Mouse (Mus musculus) spleen, postnatal 10 days (tissue): ENCODE results near the gene Calhm5.

Source experiments
- DNase-seq, 2 experiments: peaks; one replicate each; pipeline ENCODE4 v3.0.0; 2021 to 2022; ENCODE audit warnings: low spot score in 2 of 2

The Calhm5 gene

DNA sequence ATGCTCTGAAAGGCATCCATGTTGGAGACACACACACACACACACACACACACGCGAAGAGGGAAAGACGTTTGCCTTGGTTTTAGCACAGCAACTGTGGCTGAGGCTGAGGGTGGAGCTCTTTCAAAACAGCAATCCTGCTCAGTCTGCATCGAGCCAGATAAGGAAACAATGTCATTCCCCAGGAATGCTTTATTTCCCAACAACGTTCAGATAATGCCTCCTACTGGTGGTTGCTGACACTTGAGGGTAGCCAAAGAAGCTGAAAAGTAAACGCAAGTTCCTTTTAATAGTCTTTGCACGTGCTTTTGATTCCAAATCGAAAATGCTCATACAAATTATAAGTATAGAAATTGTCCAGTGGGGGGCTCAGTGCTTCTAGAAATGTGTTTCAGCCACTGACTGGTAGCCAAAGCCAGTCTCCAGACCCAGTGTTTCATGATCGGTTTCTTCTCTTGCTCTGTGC is at the start of gene Calhm5:
TSS of gene Calhm5 (minus strand) at position 102 of the 466 bp plus-strand sequence.
- DNase-seq = no peak

DNA sequence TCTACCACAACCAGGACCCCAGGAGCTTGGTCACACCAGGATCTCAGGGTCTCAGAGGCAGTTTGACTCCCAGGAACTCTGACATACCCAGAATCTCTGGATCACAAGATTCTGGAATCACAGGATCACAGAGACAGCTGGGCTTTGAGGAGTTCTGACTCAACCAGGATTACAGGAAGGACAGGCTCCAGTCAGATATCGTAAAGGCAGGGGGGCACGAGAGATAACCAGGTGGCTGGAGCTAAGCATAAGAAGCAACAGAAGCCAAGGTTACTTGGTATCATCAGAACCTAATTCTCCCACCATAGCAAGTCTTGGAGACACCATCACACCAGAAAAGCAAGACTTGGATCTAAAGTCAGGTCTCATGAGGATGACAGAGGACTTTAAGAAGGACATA is 45.4 kb upstream of the Calhm5 start:
- no peak for DNase-seq

DNA sequence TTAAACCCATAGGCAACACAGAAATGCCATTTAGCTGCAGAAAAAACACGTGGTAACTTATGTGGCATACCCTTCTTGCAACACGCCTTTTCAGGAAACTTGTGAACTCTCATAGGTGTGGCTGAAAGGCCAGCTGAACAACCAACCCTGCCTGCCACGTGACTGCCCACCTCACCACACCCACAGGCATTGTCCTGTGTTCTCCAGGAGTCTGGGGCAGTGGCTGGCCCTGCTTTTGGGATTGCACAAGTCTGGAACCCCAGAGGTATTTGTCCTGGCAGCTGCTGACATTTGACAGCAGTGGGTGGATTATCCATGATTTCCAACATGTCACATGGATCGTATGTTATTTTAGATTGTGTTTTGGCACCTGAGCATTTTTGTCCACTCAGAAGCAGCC is 43.4 kb upstream of the Calhm5 start:
- no peak for DNase-seq

GRCm38 (mm10) chr10:34138027-34138426 is 41.7 kb upstream of the Calhm5 start:
- no peak for DNase-seq

GRCm38 (mm10) chr10:34136432-34136831 is 40.1 kb upstream of the Calhm5 start:
- DNase-seq = no peak

DNA sequence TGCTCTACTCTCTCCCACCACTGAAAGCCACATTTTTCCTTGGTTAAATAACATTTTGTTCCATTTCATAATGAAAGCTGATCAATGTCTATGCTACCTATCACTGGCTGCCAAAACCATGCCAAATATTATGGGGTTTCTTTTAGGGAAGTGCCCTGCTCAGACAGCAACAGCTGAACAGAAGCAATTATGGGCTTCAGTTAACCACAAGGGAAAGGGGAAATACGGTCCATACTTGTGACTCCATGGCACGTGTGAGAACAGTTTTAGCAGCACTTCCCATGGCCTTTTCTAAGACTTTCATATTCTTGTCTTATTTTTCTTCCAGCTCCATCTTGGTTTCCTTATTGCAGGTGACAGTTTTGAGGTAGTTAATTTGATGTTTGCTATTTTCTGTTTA is 35.0 kb upstream of the Calhm5 start:
- DNase-seq = no peak

DNA sequence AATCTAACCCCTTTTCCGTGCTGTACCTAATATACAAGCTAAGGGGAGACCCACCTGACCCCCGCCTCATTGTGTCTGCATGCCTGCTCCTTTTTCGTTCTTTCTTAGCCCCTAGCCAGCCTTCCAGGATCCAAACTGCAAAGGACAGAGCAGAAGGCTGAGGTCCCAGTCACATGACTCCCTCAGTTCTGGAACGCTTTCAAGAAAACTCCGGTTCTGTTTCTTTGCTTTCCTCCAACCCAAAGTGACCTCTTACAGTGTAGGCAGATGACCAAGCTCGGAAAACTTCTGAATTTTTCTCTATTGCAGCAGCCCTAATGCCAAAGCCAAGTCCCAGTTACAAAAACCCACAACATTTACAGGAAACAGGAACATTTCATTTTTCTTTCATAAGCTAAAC is 32.1 kb upstream of the Calhm5 start:
- DNase-seq = no peak

- peak; percentile 29 to 56 for DNase-seq
Measured at GRCm38 (mm10) chr10:34127392-34128378, 31.4 kb upstream of the Calhm5 start, which contains the start of gene Calhm6. TSS of gene Calhm6 (minus strand) at chr10:34127984.

GRCm38 (mm10) chr10:34118421-34118820 is 22.1 kb upstream of the Calhm5 start:
- DNase-seq = no peak

GRCm38 (mm10) chr10:34117770-34118169 is 21.5 kb upstream of the Calhm5 start:
- DNase-seq = no peak

GRCm38 (mm10) chr10:34117131-34117530 is 20.8 kb upstream of the Calhm5 start:
- no peak for DNase-seq

DNA sequence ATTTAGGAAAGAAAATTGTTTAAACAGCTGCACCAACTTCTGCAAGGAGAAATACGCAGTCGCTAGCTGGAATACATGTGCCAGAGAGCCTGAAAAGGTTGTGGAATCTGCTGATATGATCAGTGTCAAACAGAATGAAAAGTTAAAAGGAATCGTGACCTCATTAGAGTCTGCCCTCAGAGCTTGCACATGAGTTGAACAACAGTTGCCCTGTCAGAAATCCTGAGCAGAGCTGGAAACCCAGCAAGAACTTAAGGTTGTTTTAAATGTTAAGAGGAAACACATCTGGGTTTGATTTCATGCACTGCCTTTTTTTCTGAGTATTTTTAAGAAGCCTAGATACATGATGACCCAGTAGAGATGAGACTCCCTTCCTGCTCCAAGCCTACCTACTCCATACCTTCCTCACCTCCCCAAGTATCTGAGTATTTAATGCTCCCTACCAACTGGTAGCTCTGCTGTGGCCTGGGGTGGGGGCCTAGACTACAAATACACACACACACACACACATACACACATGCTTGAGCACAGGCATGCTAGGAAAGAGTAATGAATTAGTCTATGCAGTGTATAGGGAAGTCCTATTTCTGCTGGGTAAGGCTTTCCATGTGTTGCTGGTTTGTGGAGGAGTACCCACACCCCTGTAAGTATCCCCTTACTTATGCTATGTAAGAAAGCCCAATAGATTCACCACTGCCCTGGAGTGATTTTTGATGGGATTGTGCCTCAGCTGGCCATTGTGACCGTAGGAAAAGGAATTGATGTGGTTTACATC is 15.8 kb upstream of the Calhm5 start:
- DNase-seq = no peak

- DNase-seq = no peak
Measured at GRCm38 (mm10) chr10:34110863-34111465, 14.6 kb upstream of the Calhm5 start.

DNA sequence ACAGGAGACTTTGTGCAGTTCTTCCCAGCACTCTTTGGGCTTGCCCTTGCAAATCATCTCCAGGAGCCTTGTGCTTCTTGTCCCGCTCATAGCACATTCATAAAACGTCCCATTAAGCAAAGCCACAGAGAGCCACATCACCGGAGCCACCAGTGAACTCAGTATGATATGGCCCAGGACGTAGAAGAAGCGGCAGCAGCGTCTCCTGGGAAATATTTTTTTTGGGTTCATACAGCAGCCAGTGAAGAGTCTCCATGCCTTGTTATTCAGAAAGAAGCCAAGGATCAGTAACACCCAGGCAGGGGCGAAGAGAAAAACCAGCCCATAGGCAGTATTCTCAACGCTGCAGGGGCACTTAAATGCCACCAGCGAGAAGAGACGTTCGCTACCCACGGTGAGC is 355 bp downstream of the Calhm5 start:
- DNase-seq = no peak

- no peak for DNase-seq
Measured at GRCm38 (mm10) chr10:34095147-34095546, 1.2 kb downstream of the Calhm5 start.

DNA sequence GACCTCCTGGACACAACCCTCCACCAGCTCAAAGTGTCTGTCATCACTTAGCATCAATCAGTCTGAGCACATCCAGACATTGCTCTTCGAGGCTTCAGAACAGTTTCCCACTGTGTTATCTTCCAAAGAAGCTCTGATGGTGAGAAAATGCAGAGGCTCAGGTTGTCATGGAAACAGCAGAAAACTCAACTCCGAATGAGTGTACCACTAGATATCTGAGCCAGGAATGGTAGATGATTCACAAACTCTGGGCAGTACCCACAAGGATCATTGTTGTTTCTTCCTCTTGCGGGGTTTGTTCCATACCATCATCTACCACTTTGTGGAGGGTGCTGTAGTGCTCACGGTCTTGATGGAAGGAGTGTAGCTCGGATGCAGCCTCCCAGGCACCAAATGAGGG is 4.4 kb downstream of the Calhm5 start:
- DNase-seq = no peak

DNA sequence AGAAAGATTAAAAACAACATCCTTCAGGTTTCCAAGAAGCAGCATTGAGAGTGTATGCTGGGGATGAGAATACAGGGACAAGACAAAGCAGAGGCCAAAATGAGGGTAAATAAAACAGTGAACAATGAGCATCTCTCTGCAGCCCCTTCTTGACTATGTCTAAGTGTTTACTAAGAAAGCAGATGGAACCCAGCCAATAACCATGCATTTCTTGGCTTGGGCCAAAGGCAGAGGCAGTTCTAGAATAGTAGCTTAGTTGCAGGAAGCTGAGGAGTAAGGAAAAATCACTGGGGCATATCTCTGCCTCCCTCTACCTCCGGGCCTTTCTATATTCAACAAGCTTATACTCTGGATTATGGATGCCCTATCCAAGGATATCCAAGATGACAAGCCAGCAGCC is 5.8 kb downstream of the Calhm5 start:
- DNase-seq = no peak

DNA sequence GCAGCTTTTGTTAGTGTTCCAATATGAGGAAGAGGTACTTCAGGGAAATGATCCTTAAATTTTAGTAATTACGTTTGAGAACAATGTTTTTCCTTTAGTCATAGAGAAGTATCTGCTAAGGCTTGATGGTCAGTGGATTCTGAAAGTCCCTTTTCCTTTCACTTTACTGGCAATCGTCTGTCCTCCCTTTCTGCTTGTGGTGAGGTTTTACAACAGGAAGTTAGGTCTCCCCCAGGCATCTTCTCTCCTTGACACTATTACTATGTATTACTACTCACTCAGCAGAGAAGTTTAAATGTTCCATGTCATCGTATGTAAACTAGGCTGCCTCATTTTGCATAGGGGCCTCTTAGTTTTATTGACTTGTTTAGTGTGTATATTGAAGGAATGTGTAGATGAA is 6.8 kb downstream of the Calhm5 start:
- no peak for DNase-seq

DNA sequence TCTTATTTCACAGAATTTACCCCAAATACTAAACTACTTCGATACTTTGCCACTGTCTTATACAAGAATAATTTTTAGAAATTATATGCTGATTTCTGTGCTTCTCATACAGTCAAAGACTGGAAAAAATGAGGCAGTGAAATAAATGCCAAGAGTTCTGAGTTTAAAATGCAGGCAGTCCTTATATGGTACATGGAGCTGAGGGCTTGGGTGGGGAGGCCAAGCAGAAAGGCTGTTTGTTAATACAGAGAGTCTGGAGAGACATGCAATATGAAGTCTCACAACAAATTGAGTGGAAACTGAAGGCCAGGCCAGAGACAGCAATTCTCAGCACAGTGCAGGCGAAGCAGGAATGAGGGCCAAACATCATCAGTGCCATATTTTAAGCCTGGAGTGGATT is 7.8 kb downstream of the Calhm5 start:
- no peak for DNase-seq

DNA sequence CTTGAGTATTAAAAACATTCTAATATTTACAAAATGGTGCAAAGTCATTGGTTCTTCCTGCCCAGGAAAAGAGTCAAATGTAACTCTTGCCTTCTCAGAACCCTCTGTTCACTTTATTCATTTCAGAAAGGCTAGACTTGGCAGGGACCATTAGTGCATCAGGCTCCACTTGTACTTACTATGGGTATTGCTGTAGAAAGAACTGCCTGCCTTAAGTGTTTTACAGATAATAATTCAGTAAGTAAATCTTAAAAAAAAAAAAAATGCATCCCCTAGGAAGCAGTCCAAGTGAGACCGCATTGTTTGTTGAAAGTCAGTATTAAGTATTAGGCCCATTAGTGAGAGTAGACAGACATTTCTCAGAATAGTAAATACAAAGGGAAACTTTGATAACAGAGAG is 9.8 kb downstream of the Calhm5 start:
- no peak for DNase-seq

- no peak for DNase-seq
Measured at GRCm38 (mm10) chr10:34074522-34075200, 21.7 kb downstream of the Calhm5 start.

- DNase-seq = no peak
Measured at GRCm38 (mm10) chr10:34071650-34072049, 24.7 kb downstream of the Calhm5 start.
